Mouse (Mus musculus): ENCODE data around the gene Gpatch2. TPM values are rescaled to one million over a fixed set of nuclear protein-coding genes. Genes with fewer than 3 reads are reported as not detected.

The Gpatch2 gene
- polyA plus RNA-seq, 1 experiment = 0.39 TPM

- no peaks in the 10 kb centered on the region for H3K36me3 ChIP-seq (ENCODE audit: control insufficient read depth)
- TF ChIP-seq TAL1 (IDR thresholded peaks at IDR 0.05; ENCODE audit: low read length) (no peak), GATA1 (IDR thresholded peaks at IDR 0.05; ENCODE audit: low read length) (no peak)
- H3K9me3 ChIP-seq (ENCODE audit: control insufficient read depth, low read length) = no peaks in the 10 kb centered on the region
- no peaks in the 10 kb centered on the region for H3K27me3 ChIP-seq (ENCODE audit: control insufficient read depth)
- H3K4me3 ChIP-seq (replicated peaks) = no peak overlapping the region
- H3K4me1 ChIP-seq (ENCODE audit: control insufficient read depth) = no peaks in the 10 kb centered on the region
These were observed 147.2 kb downstream of the Gpatch2 start for GRCm38 (mm10) chr1:187362536-187362935.

- no peak overlapping the region for H3K4me3 ChIP-seq (replicated peaks)
- H3K27me3 ChIP-seq (ENCODE audit: control insufficient read depth) = no peaks in the 10 kb centered on the region
- no peaks in the 10 kb centered on the region for H3K4me1 ChIP-seq (ENCODE audit: control insufficient read depth)
- H3K36me3 ChIP-seq (ENCODE audit: control insufficient read depth) = no peaks in the 10 kb centered on the region
- no peaks in the 10 kb centered on the region for H3K9me3 ChIP-seq (ENCODE audit: control insufficient read depth, low read length)
- no peak for TF ChIP-seq GATA1 (IDR thresholded peaks at IDR 0.05; ENCODE audit: low read length)
- TF ChIP-seq TAL1 (IDR thresholded peaks at IDR 0.05; ENCODE audit: low read length) = no peak
These were observed 150.1 kb downstream of the Gpatch2 start for GRCm38 (mm10) chr1:187365424-187365823.

GRCm38 (mm10) chr1:187366806-187367205 lies 151.5 kb downstream of the Gpatch2 start:
- no peaks in the 10 kb centered on the region for H3K36me3 ChIP-seq (ENCODE audit: control insufficient read depth)
- H3K4me3 ChIP-seq (replicated peaks) = no peak overlapping the region
- H3K9me3 ChIP-seq (ENCODE audit: control insufficient read depth, low read length) = no peaks in the 10 kb centered on the region
- no peak for TF ChIP-seq TAL1 (IDR thresholded peaks at IDR 0.05; ENCODE audit: low read length)
- no peak for TF ChIP-seq GATA1 (IDR thresholded peaks at IDR 0.05; ENCODE audit: low read length)
- no peaks in the 10 kb centered on the region for H3K4me1 ChIP-seq (ENCODE audit: control insufficient read depth)
- no peaks in the 10 kb centered on the region for H3K27me3 ChIP-seq (ENCODE audit: control insufficient read depth)

GRCm38 (mm10) chr1:187369049-187369448 lies 153.7 kb downstream of the Gpatch2 start:
- TF ChIP-seq TAL1 (IDR thresholded peaks at IDR 0.05; ENCODE audit: low read length) (no peak), GATA1 (IDR thresholded peaks at IDR 0.05; ENCODE audit: low read length) (no peak)
- Histone ChIP-seq H3K36me3 (ENCODE audit: control insufficient read depth) (no peaks in the 10 kb centered on the region), H3K4me1 (ENCODE audit: control insufficient read depth) (no peaks in the 10 kb centered on the region), H3K4me3 (replicated peaks) (no peak overlapping the region), H3K27me3 (ENCODE audit: control insufficient read depth) (no peaks in the 10 kb centered on the region), H3K9me3 (ENCODE audit: control insufficient read depth, low read length) (no peaks in the 10 kb centered on the region)

GRCm38 (mm10) chr1:187373506-187373905 lies 158.2 kb downstream of the Gpatch2 start:
- TF ChIP-seq GATA1 (IDR thresholded peaks at IDR 0.05; ENCODE audit: low read length) = no peak
- Histone ChIP-seq H3K27me3 (ENCODE audit: control insufficient read depth) (no peaks in the 10 kb centered on the region), H3K9me3 (ENCODE audit: control insufficient read depth, low read length) (no peaks in the 10 kb centered on the region), H3K36me3 (ENCODE audit: control insufficient read depth) (no peaks in the 10 kb centered on the region), H3K4me3 (replicated peaks) (no peak overlapping the region), H3K4me1 (ENCODE audit: control insufficient read depth) (no peaks in the 10 kb centered on the region)

GRCm38 (mm10) chr1:187374418-187374817 lies 159.1 kb downstream of the Gpatch2 start:
- Histone ChIP-seq H3K4me3 (replicated peaks) (no peak overlapping the region), H3K36me3 (ENCODE audit: control insufficient read depth) (no peaks in the 10 kb centered on the region), H3K9me3 (ENCODE audit: control insufficient read depth, low read length) (no peaks in the 10 kb centered on the region), H3K4me1 (ENCODE audit: control insufficient read depth) (no peaks in the 10 kb centered on the region), H3K27me3 (ENCODE audit: control insufficient read depth) (no peaks in the 10 kb centered on the region)
- TF ChIP-seq GATA1 (IDR thresholded peaks at IDR 0.05; ENCODE audit: low read length) (no peak), TAL1 (IDR thresholded peaks at IDR 0.05; ENCODE audit: low read length) (no peak)

GRCm38 (mm10) chr1:187376946-187377671 lies 161.8 kb downstream of the Gpatch2 start:
- Histone ChIP-seq H3K27me3 (ENCODE audit: control insufficient read depth) (no peaks in the 10 kb centered on the region), H3K9me3 (ENCODE audit: control insufficient read depth, low read length) (no peaks in the 10 kb centered on the region), H3K4me3 (replicated peaks) (no peak overlapping the region), H3K36me3 (ENCODE audit: control insufficient read depth) (no peaks in the 10 kb centered on the region), H3K4me1 (ENCODE audit: control insufficient read depth) (no peaks in the 10 kb centered on the region)
- TF ChIP-seq GATA1 (IDR thresholded peaks at IDR 0.05; ENCODE audit: low read length) (no peak), TAL1 (IDR thresholded peaks at IDR 0.05; ENCODE audit: low read length) (no peak)

GRCm38 (mm10) chr1:187377865-187378524 lies 162.7 kb downstream of the Gpatch2 start:
- no peak for TF ChIP-seq TAL1 (IDR thresholded peaks at IDR 0.05; ENCODE audit: low read length)
- TF ChIP-seq GATA1 (IDR thresholded peaks at IDR 0.05; ENCODE audit: low read length) = no peak
- H3K27me3 ChIP-seq (ENCODE audit: control insufficient read depth) = no peaks in the 10 kb centered on the region
- H3K36me3 ChIP-seq (ENCODE audit: control insufficient read depth) = no peaks in the 10 kb centered on the region
- H3K9me3 ChIP-seq (ENCODE audit: control insufficient read depth, low read length) = no peaks in the 10 kb centered on the region
- H3K4me3 ChIP-seq (replicated peaks) = no peak overlapping the region
- no peaks in the 10 kb centered on the region for H3K4me1 ChIP-seq (ENCODE audit: control insufficient read depth)

GRCm38 (mm10) chr1:187389476-187389875 lies 174.2 kb downstream of the Gpatch2 start:
- H3K4me1 ChIP-seq (ENCODE audit: control insufficient read depth) = no peaks in the 10 kb centered on the region
- no peaks in the 10 kb centered on the region; the same call in 1 of the 2 replicates for H3K9me3 ChIP-seq (ENCODE audit: control insufficient read depth, low read length)
- H3K4me3 ChIP-seq (replicated peaks) = no peak overlapping the region
- H3K27me3 ChIP-seq (ENCODE audit: control insufficient read depth) = no peaks in the 10 kb centered on the region
- no peak for TF ChIP-seq GATA1 (IDR thresholded peaks at IDR 0.05; ENCODE audit: low read length)
- no peak for TF ChIP-seq TAL1 (IDR thresholded peaks at IDR 0.05; ENCODE audit: low read length)
- no peaks in the 10 kb centered on the region for H3K36me3 ChIP-seq (ENCODE audit: control insufficient read depth)

Data from erythroblast, embryonic 14.5 days (primary cell).